Mouse (Mus musculus) forebrain, embryonic 12.5 days (tissue): ENCODE data around the gene Ifng. TPM values are rescaled to one million over a fixed set of nuclear protein-coding genes. Genes with fewer than 3 reads are reported as not detected.
"Not testable (repeated sequence)": the region's sequence is repeated elsewhere in the genome, so short reads cannot be mapped to it uniquely, and the experiment has no call there.

Source experiments
- ATAC-seq: fragments of 200-750 bp; cut with Nextera tagmentation; 2 replicates; pipeline ENCODE4 v1.8.0; 2017; ENCODE audit warnings: moderate TSS enrichment; ENCODE audit not compliant: low FRiP score
- H3K27ac ChIP-seq: fragments of 300-500 bp; sonication (generic); 2 replicates; pipeline ENCODE4 v1.5.1; 2016; ENCODE audit warnings: mild to moderate bottlenecking
- H3K27me3 ChIP-seq: fragments of 300-500 bp; sonication (generic); 2 replicates; pipeline ENCODE4 v1.6.1; 2016; ENCODE audit warnings: mild to moderate bottlenecking
- H3K36me3 ChIP-seq: fragments of 300-500 bp; sonication (generic); replicated peaks from 2 replicates; pipeline ENCODE4 v1.6.1; 2016; ENCODE audit warnings: mild to moderate bottlenecking
- H3K4me1 ChIP-seq: fragments of 300-500 bp; sonication (generic); 2 replicates; pipeline ENCODE4 v1.6.1; 2016
- H3K4me2 ChIP-seq: fragments of 300-500 bp; sonication (generic); 2 replicates; pipeline ENCODE4 v1.6.1; 2016; ENCODE audit warnings: mild to moderate bottlenecking, moderate library complexity
- H3K4me3 ChIP-seq: fragments of 300-500 bp; sonication (generic); replicated peaks from 2 replicates; pipeline ENCODE4 v1.5.1; 2016; ENCODE audit warnings: mild to moderate bottlenecking
- H3K9ac ChIP-seq: fragments of 300-500 bp; sonication (generic); 2 replicates; pipeline ENCODE4 v1.6.1; 2016; ENCODE audit warnings: mild to moderate bottlenecking
- H3K9me3 ChIP-seq: fragments of 300-500 bp; sonication (generic); 2 replicates; pipeline ENCODE4 v1.6.1; 2016
- WGBS: fragments of 180-500 bp; shearing (Covaris S2); methylation state at CpG from one replicate; pipeline ENCODE4 v1.1.7; 2016; 5-methylcytosine and 5-hydroxymethylcytosine counted together
- polyA plus RNA-seq: library from polyadenylated mRNA; unstranded; fragments of >200 nt; fragmentation: Nextera tagmentation; extraction: Ambion mirVana; gene quantifications from 2 replicates; pipeline ENCODE4 v1.2.1, GENCODE M21; 2016

The Ifng gene
- polyA plus RNA-seq, 1 experiment from 2014 or later: not detected

DNA sequence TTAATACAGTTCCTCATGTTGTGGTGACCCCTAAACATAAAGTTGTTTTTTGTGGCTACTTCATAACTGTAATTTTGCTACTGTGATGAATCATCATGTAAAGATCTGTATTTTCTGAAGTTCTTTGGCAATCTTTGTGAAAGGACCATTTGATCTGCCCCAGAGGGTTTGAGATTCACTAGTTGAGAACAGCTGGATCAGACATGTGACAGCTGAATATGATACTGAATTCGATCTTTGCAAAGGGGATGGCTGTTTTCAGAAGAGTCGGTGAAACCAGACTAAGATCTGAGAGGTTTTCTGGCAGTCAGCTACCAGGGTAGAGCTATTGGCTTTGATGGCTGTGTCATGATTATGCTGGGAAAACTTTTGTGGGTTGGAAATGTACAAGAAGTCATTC, 10.9 kb downstream of the Ifng start:
- H3K4me2 ChIP-seq: no peak overlapping the region
- H3K4me1 ChIP-seq: no peaks in the 10 kb centered on the region
- H3K27ac ChIP-seq: no peak overlapping the region
- H3K27me3 ChIP-seq: no peaks in the 10 kb centered on the region
- no peak overlapping the region for H3K9ac ChIP-seq
- H3K36me3 ChIP-seq: no peaks in the 10 kb centered on the region
- H3K4me3 ChIP-seq: no peak overlapping the region
- H3K9me3 ChIP-seq: no peaks in the 10 kb centered on the region
- WGBS: 89% methylated on average over 2 of the region's 2 CpGs
- ATAC-seq: no peak

DNA sequence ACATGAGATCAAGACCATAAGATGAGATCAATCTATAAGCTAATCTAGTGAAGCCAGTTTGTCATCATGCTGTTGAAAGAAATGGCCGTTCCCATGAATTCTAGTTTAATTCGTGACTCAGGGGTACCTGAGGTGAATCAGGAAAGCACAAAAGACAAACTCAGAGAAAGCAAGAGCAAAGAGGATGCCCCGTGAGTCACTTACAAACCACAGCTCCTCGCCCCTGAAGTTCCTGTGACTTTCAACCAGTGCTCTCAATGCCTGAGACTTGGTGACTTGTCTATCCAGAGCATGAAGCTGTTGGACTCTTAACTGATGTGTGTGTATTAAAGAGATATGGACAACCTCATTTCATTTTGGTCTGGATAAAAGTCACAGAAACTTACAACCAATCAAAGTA, 17.9 kb downstream of the Ifng start:
- Histone ChIP-seq H3K27me3 (no peaks in the 10 kb centered on the region), H3K9me3 (no peaks in the 10 kb centered on the region), H3K4me1 (no peaks in the 10 kb centered on the region; the same call in 1 of the 2 replicates), H3K9ac (no peak overlapping the region), H3K36me3 (no peaks in the 10 kb centered on the region), H3K4me2 (no peak overlapping the region), H3K27ac (no peak overlapping the region), H3K4me3 (no peak overlapping the region)
- no peak for ATAC-seq
- WGBS: 91% methylated on average over 4 of the region's 4 CpGs

DNA sequence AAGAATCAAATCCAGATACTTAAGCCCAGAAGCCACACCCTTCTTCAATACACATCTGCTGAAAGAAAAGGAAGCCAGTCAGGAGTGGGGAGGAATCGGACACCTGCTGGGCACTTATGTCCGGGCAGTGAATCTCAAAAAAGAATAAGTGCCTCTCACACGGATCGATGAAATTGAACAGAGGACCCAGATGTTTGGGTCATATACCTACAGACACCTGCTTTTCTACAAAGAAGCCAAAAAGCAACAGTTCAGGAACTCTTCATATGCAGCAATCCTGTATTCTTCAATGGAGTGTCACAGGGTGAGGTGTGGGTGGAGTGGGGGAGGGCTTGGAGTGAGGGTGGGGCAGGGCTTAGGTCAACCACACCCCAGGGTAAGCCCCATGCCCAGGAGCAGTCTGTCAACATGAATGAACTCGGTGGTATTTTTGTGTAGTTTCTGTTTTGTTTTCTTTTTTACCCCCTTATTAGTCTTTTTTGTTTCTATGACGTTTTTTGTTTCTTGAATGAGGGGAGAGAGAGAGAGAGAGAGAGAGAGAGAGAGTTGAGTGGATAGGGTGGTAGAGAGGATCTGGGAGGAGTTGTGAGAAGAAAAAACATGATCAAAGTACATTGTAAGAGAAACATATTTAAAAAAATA, 20.4 kb downstream of the Ifng start:
- no peak overlapping the region for H3K27ac ChIP-seq
- H3K4me3 ChIP-seq: no peak overlapping the region
- 55% methylated on average over 6 of the region's 6 CpGs for WGBS
- H3K36me3 ChIP-seq: no peaks in the 10 kb centered on the region
- H3K9me3 ChIP-seq: no peaks in the 10 kb centered on the region
- ATAC-seq: no peak
- no peak overlapping the region for H3K9ac ChIP-seq
- no peak overlapping the region for H3K4me2 ChIP-seq
- H3K27me3 ChIP-seq: no peaks in the 10 kb centered on the region
- no peaks in the 10 kb centered on the region; the same call in 1 of the 2 replicates for H3K4me1 ChIP-seq

DNA sequence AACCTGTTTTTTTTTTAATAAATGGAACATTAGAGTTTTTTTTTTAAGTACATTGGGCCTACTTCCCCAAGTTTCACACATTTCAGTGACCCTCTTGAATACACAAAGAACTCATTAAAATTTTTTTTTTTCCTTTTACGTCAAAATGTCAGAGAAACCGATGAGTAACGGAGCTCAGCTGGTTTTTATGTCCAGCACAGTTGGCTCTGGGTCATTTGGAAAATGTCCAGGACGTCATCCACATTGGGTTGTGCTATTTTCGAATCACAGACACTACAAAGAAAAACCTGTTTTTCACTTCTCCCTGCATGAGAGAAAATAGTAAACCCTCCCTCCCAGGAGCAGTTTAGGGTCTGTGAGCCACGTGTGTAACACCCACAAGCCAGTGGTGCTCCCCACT, 25.6 kb downstream of the Ifng start:
- H3K27me3 ChIP-seq: no peaks in the 10 kb centered on the region
- H3K4me1 ChIP-seq: no peaks in the 10 kb centered on the region
- H3K9me3 ChIP-seq: no peaks in the 10 kb centered on the region
- H3K27ac ChIP-seq: no peak overlapping the region
- no peak overlapping the region for H3K4me3 ChIP-seq
- no peak overlapping the region for H3K9ac ChIP-seq
- no peaks in the 10 kb centered on the region for H3K36me3 ChIP-seq
- ATAC-seq: no peak
- 74% methylated on average over 6 of the region's 6 CpGs for WGBS
- no peak overlapping the region for H3K4me2 ChIP-seq

DNA sequence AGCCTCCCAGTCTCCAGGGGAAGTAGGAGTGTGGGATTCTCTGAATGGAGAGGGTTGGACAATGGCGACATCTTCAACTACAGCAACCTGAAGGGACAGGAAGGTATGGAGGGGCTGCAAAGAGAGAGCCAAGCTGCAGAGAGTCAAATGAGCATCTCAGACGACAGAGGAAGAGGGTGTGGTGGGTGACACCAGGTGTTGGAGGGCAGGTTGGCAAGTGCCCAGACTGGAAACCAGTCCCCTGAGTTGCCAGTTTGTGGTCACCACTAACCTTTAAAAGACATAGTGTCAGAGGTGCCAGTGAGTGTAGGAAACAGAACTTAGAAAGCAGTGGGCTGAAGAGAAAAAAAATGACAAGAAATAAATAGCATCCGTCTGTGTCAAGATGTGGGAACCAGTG, 28.2 kb downstream of the Ifng start:
- ATAC-seq: no peak
- no peaks in the 10 kb centered on the region for H3K9me3 ChIP-seq
- H3K4me1 ChIP-seq: no peaks in the 10 kb centered on the region
- H3K9ac ChIP-seq: no peak overlapping the region
- no peak overlapping the region for H3K4me3 ChIP-seq
- H3K4me2 ChIP-seq: no peak overlapping the region
- H3K36me3 ChIP-seq: no peaks in the 10 kb centered on the region
- H3K27ac ChIP-seq: no peak overlapping the region
- WGBS: 90% methylated on average over 3 of the region's 3 CpGs
- H3K27me3 ChIP-seq: no peaks in the 10 kb centered on the region

DNA sequence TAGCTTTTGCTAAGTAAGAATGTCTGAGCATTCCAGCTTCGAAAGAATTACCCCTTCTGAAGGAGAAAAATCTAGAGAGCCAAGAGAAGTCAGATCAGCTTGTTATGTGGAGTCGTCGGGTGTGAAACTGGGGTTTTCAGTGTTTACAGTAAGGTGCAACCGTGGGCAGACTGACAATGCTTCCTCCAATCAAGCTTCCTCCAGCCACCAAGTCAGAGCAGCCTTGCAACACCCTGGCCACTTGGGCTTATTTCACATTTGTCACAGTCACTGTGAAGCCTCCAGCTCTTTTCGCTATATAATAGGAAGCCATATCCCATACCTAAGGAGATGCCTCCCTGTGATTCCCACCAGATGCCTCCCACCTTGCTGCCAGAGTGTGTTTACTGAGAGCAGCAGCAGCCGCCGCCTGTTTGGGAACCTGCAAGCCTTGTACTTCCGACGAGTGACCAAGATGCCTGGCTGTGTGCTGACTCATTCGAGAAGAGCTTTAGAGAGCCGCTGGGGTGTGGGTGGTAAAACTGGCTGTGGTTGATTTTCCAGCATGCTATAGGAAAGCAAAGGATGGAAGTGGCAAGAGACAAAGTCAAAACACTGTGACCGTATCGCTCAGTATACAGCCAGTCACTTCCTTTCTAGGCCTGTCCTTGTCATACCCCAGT, 29.6 kb downstream of the Ifng start:
- no peak for ATAC-seq
- H3K4me2 ChIP-seq: no peak overlapping the region
- H3K36me3 ChIP-seq: no peaks in the 10 kb centered on the region
- H3K9ac ChIP-seq: no peak overlapping the region
- no peaks in the 10 kb centered on the region for H3K9me3 ChIP-seq
- no peak overlapping the region for H3K4me3 ChIP-seq
- no peaks in the 10 kb centered on the region for H3K27me3 ChIP-seq
- 80% methylated on average over 13 of the region's 13 CpGs for WGBS
- no peak overlapping the region for H3K27ac ChIP-seq
- no peaks in the 10 kb centered on the region for H3K4me1 ChIP-seq

DNA sequence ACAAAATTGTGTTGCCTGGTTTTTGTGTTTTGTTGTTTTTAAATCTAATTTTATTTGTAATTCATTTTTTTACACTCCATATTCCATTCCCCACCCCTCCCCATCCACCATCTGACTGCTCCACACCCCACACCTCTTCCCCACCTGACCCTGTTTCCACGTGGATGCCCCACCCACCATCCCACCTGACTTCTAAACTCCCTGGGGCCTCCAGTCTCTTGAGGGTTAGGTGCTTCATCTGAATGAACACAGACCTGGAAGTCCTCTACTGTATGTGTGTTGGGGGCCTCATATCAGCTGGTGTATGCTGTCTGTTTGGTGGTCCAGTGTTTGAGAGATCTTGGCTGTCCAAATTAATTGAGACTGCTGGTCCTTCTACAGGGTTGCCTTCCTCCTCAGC, 32.0 kb downstream of the Ifng start:
- not testable (repeated sequence) for ATAC-seq, H3K27ac ChIP-seq, H3K27me3 ChIP-seq, H3K4me2 ChIP-seq, H3K9ac ChIP-seq, H3K4me3 ChIP-seq, H3K4me1 ChIP-seq, H3K9me3 ChIP-seq, H3K36me3 ChIP-seq
- 86% methylated on average over 1 of the region's 1 CpGs for WGBS

DNA sequence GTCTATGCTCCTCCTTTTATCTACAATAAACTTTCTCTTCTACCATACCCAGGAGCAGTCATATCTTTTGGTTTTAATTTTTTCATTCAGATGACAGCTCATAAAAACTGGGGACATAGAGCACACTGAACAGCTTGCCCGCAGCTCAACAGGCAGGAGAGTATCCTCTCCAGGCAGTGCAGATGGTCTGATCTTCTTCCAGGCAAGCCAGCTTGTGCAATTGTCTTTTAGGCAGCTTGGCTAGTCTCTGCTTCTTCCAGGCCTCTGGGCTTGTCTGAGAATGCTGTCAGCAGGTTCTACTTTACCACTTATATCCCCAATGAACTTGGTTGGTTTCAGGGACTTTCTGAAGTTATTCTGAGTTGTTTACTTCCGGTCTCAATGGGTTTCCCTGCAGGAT, 35.9 kb downstream of the Ifng start:
- ATAC-seq: no peak
- Histone ChIP-seq H3K4me3 (no peak overlapping the region), H3K9me3 (no peaks in the 10 kb centered on the region), H3K9ac (no peak overlapping the region), H3K36me3 (no peaks in the 10 kb centered on the region), H3K4me2 (no peak overlapping the region), H3K4me1 (no peaks in the 10 kb centered on the region), H3K27me3 (no peaks in the 10 kb centered on the region), H3K27ac (no peak overlapping the region)
- WGBS: 93% methylated on average over 2 of the region's 2 CpGs

DNA sequence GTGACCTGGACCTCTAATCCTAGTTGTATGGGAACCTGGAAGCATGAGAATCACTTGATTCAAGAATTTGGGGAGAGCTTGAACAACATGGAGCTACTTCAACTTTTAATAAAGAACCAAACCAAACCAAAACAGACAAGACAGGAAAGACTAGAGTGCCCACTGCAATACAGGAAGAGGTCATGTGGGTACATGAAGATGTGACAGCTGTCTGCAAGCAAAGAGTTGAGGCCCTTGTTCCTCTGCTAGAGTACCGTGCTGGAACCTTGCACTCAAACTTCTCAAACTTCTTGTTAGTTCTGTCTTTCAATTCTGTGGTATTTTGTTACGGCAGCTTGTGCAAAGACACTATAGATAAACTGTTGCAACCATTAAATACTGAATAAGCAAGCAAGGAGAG, 36.5 kb downstream of the Ifng start:
- Histone ChIP-seq H3K9me3 (no peaks in the 10 kb centered on the region), H3K27ac (no peak overlapping the region), H3K4me2 (no peak overlapping the region), H3K36me3 (no peaks in the 10 kb centered on the region), H3K4me3 (no peak overlapping the region), H3K27me3 (no peaks in the 10 kb centered on the region), H3K4me1 (no peaks in the 10 kb centered on the region), H3K9ac (no peak overlapping the region)
- 90% methylated on average over 2 of the region's 2 CpGs for WGBS
- ATAC-seq: no peak

DNA sequence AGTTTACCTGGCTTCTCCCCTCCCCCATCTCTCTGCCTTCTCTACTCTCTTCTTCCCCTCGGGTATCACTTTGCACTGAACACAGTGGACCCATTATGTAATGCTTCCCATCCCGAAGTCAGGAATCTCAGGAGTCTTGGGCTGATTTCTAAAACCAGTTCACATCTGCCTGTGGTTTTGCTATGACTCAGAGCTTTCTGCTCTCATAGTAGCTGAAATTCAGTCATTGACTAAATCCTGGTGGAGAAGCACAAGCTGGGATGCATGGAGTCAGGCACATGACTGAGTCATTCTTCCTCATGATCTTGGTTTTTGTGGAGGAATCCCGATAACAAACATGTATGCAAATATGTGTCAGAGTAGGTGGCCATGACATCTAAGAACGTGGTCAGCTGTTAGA, 38.4 kb downstream of the Ifng start:
- no peak overlapping the region for H3K9ac ChIP-seq
- H3K4me1 ChIP-seq: no peaks in the 10 kb centered on the region
- no peak for ATAC-seq
- no peaks in the 10 kb centered on the region for H3K27me3 ChIP-seq
- no peaks in the 10 kb centered on the region for H3K9me3 ChIP-seq
- H3K4me3 ChIP-seq: no peak overlapping the region
- WGBS: 86% methylated on average over 4 of the region's 4 CpGs
- H3K27ac ChIP-seq: no peak overlapping the region
- no peaks in the 10 kb centered on the region for H3K36me3 ChIP-seq
- H3K4me2 ChIP-seq: no peak overlapping the region

DNA sequence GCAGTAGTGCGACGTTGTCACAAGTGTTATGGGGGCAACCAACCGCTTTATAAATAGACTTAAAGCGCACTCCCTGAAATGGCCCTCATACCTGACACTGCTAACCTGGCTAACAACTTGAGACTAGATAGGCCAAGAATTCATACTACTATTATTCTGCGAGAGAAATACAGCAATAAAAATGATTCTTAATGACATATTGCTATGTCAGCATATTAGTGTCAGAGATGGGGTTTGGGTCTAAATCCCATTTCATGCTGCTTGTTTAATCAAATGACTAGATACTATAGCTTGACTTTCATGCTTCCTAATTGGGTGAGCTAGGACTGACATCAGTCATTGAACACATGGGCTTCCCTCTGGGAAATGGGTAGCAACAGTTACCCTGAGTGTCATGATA, 39.3 kb downstream of the Ifng start:
- Histone ChIP-seq H3K9ac (no peak overlapping the region), H3K9me3 (no peaks in the 10 kb centered on the region), H3K4me3 (no peak overlapping the region), H3K4me1 (no peaks in the 10 kb centered on the region), H3K36me3 (no peaks in the 10 kb centered on the region), H3K4me2 (no peak overlapping the region), H3K27me3 (no peaks in the 10 kb centered on the region), H3K27ac (no peak overlapping the region)
- WGBS: 96% methylated on average over 5 of the region's 5 CpGs
- no peak for ATAC-seq

DNA sequence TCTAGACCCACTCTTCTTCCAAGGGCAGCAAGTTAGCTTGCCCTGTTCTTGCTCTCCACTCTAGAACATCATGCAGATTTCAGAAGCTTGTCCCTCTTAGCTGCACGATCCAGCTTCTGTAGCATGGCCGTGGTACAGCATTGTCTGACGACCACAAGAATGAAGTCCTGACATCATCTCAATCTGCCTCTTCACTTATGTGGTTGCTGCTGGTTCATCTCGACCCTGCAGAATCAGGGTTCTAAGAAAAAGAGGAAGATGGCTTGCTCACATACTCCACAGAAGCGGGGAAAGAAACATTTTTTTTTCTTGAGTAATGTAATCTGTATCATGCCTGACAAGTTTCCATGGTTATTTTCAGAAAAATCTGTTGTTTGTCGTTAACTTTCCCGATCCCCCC, 39.9 kb downstream of the Ifng start:
- H3K9me3 ChIP-seq: no peaks in the 10 kb centered on the region
- WGBS: 85% methylated on average over 7 of the region's 7 CpGs
- H3K9ac ChIP-seq: no peak overlapping the region
- H3K36me3 ChIP-seq: no peaks in the 10 kb centered on the region
- H3K27me3 ChIP-seq: no peaks in the 10 kb centered on the region
- H3K27ac ChIP-seq: no peak overlapping the region
- ATAC-seq: no peak
- no peaks in the 10 kb centered on the region for H3K4me1 ChIP-seq
- H3K4me3 ChIP-seq: no peak overlapping the region
- H3K4me2 ChIP-seq: no peak overlapping the region

DNA sequence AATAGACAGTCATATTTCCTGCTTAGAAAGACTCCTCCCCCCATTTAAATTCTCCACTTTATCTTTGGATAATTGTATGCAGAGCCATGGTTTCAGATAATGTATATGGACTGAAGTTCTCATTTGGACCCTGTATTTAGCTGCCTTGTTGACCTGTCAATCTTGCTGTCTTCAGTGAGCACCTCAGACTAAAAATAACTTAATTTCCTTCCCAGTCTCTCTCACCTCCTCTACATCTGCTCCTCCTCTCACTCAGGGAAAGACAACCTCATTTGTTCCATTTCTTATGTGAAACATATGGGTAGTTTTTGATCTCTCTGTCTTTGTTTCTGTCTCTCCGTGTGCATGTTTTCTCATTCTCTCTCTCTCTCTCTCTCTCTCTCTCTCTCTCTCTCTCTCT, 53.3 kb downstream of the Ifng start:
- Histone ChIP-seq H3K36me3 (no peaks in the 10 kb centered on the region), H3K27ac (no peak overlapping the region), H3K4me2 (no peak overlapping the region), H3K27me3 (no peaks in the 10 kb centered on the region), H3K9me3 (no peaks in the 10 kb centered on the region), H3K4me3 (no peak overlapping the region), H3K9ac (no peak overlapping the region), H3K4me1 (no peaks in the 10 kb centered on the region)
- no peak for ATAC-seq
- 84% methylated on average over 1 of the region's 1 CpGs for WGBS
